Mouse (Mus musculus): ENCODE measurements at regions not wholly inside any gene's neighbourhood (a gene's known extent, or its start where the extent isn't known, plus 50 kb on each side); places are given as distances from the start of the nearest gene placed in this dataset.

DNA sequence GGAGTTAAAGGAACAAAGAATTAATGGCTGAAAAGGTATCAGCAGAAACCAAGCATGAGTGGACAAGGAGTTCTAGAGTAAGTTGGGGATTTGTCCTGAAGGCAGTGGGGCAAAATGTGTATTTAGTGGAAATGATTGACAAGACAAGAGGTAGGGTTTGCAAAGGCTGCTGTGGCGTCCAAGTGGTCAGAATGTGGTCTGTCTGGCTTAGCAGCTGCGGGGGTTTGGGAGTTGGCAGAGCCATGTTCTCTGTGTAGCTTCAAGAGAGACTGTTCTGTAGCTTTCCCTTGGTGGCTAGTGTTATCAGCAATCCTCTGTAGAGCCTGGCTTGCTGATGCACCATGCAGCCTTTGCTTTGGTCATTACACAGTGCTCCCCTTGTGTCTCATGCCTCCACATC is 220.2 kb downstream of the 1700064H15Rik start:
- no peak for DNase-seq (ENCODE audit: low spot score)
- H3K9me3 ChIP-seq (ENCODE audit: control insufficient read depth, low read length) = no peaks in the 10 kb centered on the region

GRCm38 (mm10) chr3:19407591-19408090 is 220.8 kb downstream of the 1700064H15Rik start:
- no peak overlapping the region for H3K4me3 ChIP-seq (ENCODE audit: low read depth, low read length)
- no peak overlapping the region for H3K9ac ChIP-seq (ENCODE audit: low read length)
- H3K4me1 ChIP-seq (replicated peaks; ENCODE audit: control insufficient read depth, insufficient read depth, low read length) = peaks cover 3% of the 10 kb centered on the region; the same call in 1 of the 2 replicates
- no peak overlapping the region for H3K4me2 ChIP-seq (ENCODE audit: low read depth, low read length, severe bottlenecking)
- ATAC-seq (replicated peaks; ENCODE audit: low FRiP score) (no peak), DNase-seq (ENCODE audit: low spot score) (no peak)
- H3K27ac ChIP-seq (ENCODE audit: low read depth, low read length) = no peak overlapping the region
- H3K27me3 ChIP-seq (ENCODE audit: control insufficient read depth, insufficient read depth, low read length) = no peaks in the 10 kb centered on the region
- 72% methylated on average over 2 of the region's 2 CpGs for WGBS
- no peaks in the 10 kb centered on the region for H3K9me3 ChIP-seq (ENCODE audit: control insufficient read depth, low read length)
- H3K36me3 ChIP-seq (ENCODE audit: control insufficient read depth, insufficient read depth, low read length) = no peaks in the 10 kb centered on the region

More for the DNA sequence above, 220.2 kb downstream of the 1700064H15Rik start:
- H3K4me3 ChIP-seq (ENCODE audit: low read depth, low read length) = no peak overlapping the region
- no peaks in the 10 kb centered on the region for H3K36me3 ChIP-seq (ENCODE audit: control insufficient read depth, insufficient read depth, low read length)
- 63% methylated on average over 2 of the region's 2 CpGs for WGBS
- H3K27ac ChIP-seq (ENCODE audit: low read depth, low read length) = no peak overlapping the region
- peaks cover 3% of the 10 kb centered on the region; the same call in 1 of the 2 replicates for H3K4me1 ChIP-seq (replicated peaks; ENCODE audit: control insufficient read depth, insufficient read depth, low read length)
- no peak overlapping the region for H3K9ac ChIP-seq (ENCODE audit: low read length)
- H3K4me2 ChIP-seq (ENCODE audit: low read depth, low read length, severe bottlenecking) = no peak overlapping the region
- no peaks in the 10 kb centered on the region for H3K27me3 ChIP-seq (ENCODE audit: control insufficient read depth, insufficient read depth, low read length)
- ATAC-seq (replicated peaks; ENCODE audit: low FRiP score) = no peak

GRCm38 (mm10) chr3:19406351-19407151 is 221.9 kb downstream of the 1700064H15Rik start:
- H3K9me3 ChIP-seq (ENCODE audit: control insufficient read depth, low read length) = no peaks in the 10 kb centered on the region
- peak; percentile 93 for ATAC-seq (replicated peaks; ENCODE audit: low FRiP score)
- no peaks in the 10 kb centered on the region for H3K36me3 ChIP-seq (ENCODE audit: control insufficient read depth, insufficient read depth, low read length)
- no peak overlapping the region for H3K4me3 ChIP-seq (ENCODE audit: low read depth, low read length)
- peak; percentile 53 for DNase-seq (ENCODE audit: low spot score)
- no peaks in the 10 kb centered on the region for H3K27me3 ChIP-seq (ENCODE audit: control insufficient read depth, insufficient read depth, low read length)
- H3K9ac ChIP-seq (ENCODE audit: low read length) = no peak overlapping the region
- peak overlapping the region; percentile 53 for H3K27ac ChIP-seq (ENCODE audit: low read depth, low read length)
- peak overlapping the region; percentile 19 for H3K4me2 ChIP-seq (ENCODE audit: low read depth, low read length, severe bottlenecking)
- H3K4me1 ChIP-seq (replicated peaks; ENCODE audit: control insufficient read depth, insufficient read depth, low read length) = peaks cover 3% of the 10 kb centered on the region; the same call in 1 of the 2 replicates
- 28% methylated on average over 14 of the region's 14 CpGs for WGBS

- Histone ChIP-seq H3K4me1 (replicated peaks; ENCODE audit: control insufficient read depth, insufficient read depth, low read length) (no peaks in the 10 kb centered on the region), H3K4me3 (ENCODE audit: low read depth, low read length) (no peak overlapping the region), H3K9ac (ENCODE audit: low read length) (no peak overlapping the region), H3K27me3 (ENCODE audit: control insufficient read depth, insufficient read depth, low read length) (no peaks in the 10 kb centered on the region), H3K36me3 (ENCODE audit: control insufficient read depth, insufficient read depth, low read length) (no peaks in the 10 kb centered on the region), H3K4me2 (ENCODE audit: low read depth, low read length, severe bottlenecking) (no peak overlapping the region), H3K27ac (ENCODE audit: low read depth, low read length) (no peak overlapping the region), H3K9me3 (ENCODE audit: control insufficient read depth, low read length) (no peaks in the 10 kb centered on the region)
- ATAC-seq (replicated peaks; ENCODE audit: low FRiP score) (no peak), DNase-seq (ENCODE audit: low spot score) (no peak)
- 39% methylated on average over 2 of the region's 2 CpGs for WGBS
Observed at GRCm38 (mm10) chr3:19385675-19386074, 242.8 kb downstream of the 1700064H15Rik start.

- no peak overlapping the region for H3K9ac ChIP-seq (ENCODE audit: low read length)
- H3K9me3 ChIP-seq (ENCODE audit: control insufficient read depth, low read length) = no peaks in the 10 kb centered on the region
- no peak for ATAC-seq (replicated peaks; ENCODE audit: low FRiP score)
- 88% methylated on average over 1 of the region's 1 CpGs for WGBS
- H3K4me2 ChIP-seq (ENCODE audit: low read depth, low read length, severe bottlenecking) = no peak overlapping the region
- H3K27ac ChIP-seq (ENCODE audit: low read depth, low read length) = no peak overlapping the region
- DNase-seq (ENCODE audit: low spot score) = no peak
- H3K36me3 ChIP-seq (ENCODE audit: control insufficient read depth, insufficient read depth, low read length) = no peaks in the 10 kb centered on the region
- H3K4me3 ChIP-seq (ENCODE audit: low read depth, low read length) = no peak overlapping the region
- no peaks in the 10 kb centered on the region for H3K4me1 ChIP-seq (replicated peaks; ENCODE audit: control insufficient read depth, insufficient read depth, low read length)
- no peaks in the 10 kb centered on the region for H3K27me3 ChIP-seq (ENCODE audit: control insufficient read depth, insufficient read depth, low read length)
Observed at GRCm38 (mm10) chr3:19368998-19369397, 259.5 kb downstream of the 1700064H15Rik start.

GRCm38 (mm10) chr3:19367761-19368160 is 260.7 kb downstream of the 1700064H15Rik start:
- Histone ChIP-seq H3K4me3 (ENCODE audit: low read depth, low read length) (no peak overlapping the region), H3K9me3 (ENCODE audit: control insufficient read depth, low read length) (no peaks in the 10 kb centered on the region), H3K27ac (ENCODE audit: low read depth, low read length) (no peak overlapping the region), H3K4me2 (ENCODE audit: low read depth, low read length, severe bottlenecking) (no peak overlapping the region), H3K27me3 (ENCODE audit: control insufficient read depth, insufficient read depth, low read length) (no peaks in the 10 kb centered on the region), H3K36me3 (ENCODE audit: control insufficient read depth, insufficient read depth, low read length) (no peaks in the 10 kb centered on the region), H3K4me1 (replicated peaks; ENCODE audit: control insufficient read depth, insufficient read depth, low read length) (no peaks in the 10 kb centered on the region), H3K9ac (ENCODE audit: low read length) (no peak overlapping the region)
- 73% methylated on average over 2 of the region's 2 CpGs for WGBS
- ATAC-seq (replicated peaks; ENCODE audit: low FRiP score) = no peak
- DNase-seq (ENCODE audit: low spot score) = no peak

Measured in forebrain, embryonic 11.5 days (tissue).